Mouse (Mus musculus) cerebellum, postnatal 4 days (tissue): Measurements from ENCODE around the gene Mgme1.

ENCODE experiments used
- DNase-seq, 2 experiments: peaks; one replicate each; pipeline ENCODE4 v3.0.0; 2022; ENCODE audit warnings: low spot score in 2 of 2, mixed read lengths in 1 of 2

The Mgme1 gene

GRCm38 (mm10) chr2:144305721-144306294 is 35.3 kb downstream of the Mgme1 start:
- DNase-seq: no peak

DNA sequence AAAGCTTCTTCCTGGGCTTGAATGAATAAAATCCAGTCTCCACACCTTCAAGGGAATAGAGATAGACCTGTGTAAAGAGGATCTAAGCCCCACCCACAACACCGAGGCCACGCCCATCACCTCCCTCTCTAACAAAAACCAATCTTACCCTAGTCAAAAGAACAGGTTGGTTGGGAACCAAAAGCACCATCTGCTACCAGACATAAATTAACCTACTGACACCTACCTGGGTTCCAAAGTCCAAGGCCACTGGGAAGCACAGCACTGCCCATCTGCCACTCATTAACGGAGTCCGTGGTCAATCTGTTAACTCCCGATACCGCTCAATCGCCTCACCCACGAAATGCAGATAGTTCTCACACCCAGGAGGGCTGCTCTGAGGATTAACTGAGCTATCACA is 38.1 kb downstream of the Mgme1 start:
- DNase-seq: no peak

DNA sequence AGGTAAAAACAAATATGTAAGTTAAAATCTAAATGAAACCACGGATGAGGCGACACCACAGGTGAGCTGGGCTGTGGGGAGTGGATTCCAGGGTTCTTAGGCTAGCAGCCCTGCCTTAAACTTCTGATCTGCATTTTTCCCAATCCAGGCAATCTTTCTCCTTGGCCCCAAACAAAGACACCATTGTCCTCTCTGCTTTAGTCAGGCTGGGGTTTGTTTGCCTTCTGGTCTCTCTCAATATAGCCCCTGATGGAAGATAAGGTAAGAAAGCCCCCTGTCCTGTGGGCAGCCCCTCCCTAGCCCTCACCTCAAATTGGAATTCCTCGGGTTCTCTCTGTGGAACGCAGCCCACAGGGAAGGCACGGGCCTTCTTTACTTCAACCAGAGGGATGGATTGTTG is 39.8 kb downstream of the Mgme1 start:
- DNase-seq: no peak

- no peak for DNase-seq
Measured at GRCm38 (mm10) chr2:144311372-144311771, 40.9 kb downstream of the Mgme1 start.

- no peak for DNase-seq
Measured at GRCm38 (mm10) chr2:144324218-144324617, 53.8 kb downstream of the Mgme1 start.

DNA sequence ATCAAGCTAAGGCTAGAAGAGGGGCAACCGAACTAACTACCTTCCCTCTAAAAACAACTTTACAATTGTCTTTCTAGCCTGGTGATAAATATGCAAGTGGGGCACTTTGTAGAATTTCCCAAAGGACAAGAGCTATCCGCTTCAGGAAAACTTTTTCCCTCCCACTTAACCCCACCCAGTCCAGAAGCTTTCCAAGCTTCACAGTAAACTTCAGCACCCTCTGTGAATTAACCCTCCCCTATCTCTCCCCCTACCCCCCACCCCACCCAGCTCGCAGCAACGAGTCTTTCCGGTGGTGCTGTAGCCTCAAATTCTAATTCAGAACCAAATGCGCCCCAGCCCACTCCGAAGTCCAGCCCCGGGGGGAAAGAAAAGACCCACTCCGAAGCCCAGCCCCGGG is 59.0 kb downstream of the Mgme1 start:
- no peak for DNase-seq

- DNase-seq: no peak
Measured at GRCm38 (mm10) chr2:144329937-144330336, 59.5 kb downstream of the Mgme1 start.

DNA sequence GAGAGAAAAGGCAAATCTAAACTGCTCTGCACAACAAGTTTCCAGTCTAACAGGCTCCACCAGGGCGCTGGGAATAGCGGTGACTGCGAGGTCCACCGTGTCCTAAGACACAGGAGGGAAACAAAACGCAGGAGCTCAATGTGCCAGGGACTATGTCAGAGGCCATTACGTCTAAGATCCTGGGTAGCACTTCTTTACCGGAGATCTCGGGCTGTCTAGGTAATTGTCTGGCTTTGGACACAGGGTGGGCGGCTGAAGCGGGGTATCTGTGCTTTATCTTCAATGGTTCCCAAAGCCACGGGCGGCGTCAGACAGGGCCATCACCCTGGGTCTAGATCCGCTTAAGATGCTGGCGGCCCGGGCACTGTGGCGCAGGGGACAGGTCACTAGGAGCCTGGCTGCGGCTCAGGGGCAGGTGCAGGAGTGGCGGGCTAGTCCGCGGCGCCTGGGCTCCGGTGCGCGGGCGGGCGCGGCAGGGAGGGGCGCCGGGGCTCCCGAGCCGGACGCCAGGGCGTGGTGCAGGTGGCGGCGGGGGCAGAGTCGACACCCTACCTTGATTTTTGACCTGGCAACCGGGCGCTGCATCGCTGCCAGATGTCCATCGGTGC is 60.0 kb downstream of the Mgme1 start:
- no peak for DNase-seq
